Mouse (Mus musculus) megakaryocyte, embryonic 14.5 days (primary cell): Measurements from ENCODE around the gene Akt1.

Source experiments
- FLI1 ChIP-seq: IDR thresholded peaks from 2 replicates; pipeline ENCODE4 v1.6.1; 2012; ENCODE audit warnings: low read length, inconsistent platforms, mixed read lengths
- GATA1 ChIP-seq: IDR thresholded peaks from 3 replicates; pipeline ENCODE4 v1.6.1; 2012; ENCODE audit warnings: mixed read lengths, low read length, inconsistent platforms, borderline replicate concordance

- TF ChIP-seq GATA1 = no peak
- TF ChIP-seq FLI1 = no peak
These were observed 6.9 kb downstream of the Akt1 start for GRCm38 (mm10) chr12:112667619-112668297.
